Mouse (Mus musculus): ENCODE measurements around the gene Pate3. TPM values are rescaled to one million over a fixed set of nuclear protein-coding genes. Genes with fewer than 3 reads are reported as not detected.
"Not testable (repeated sequence)": the region's sequence is repeated elsewhere in the genome, so short reads cannot be mapped to it uniquely, and the experiment has no call there.

The Pate3 gene
- not detected for total RNA-seq (2021)
- long read RNA-seq, experiment 1: 0 reads
- long read RNA-seq, experiment 2: 0 reads

- no peak for DNase-seq
Observed at GRCm38 (mm10) chr9:35648102-35648501, at the start of gene Pate3. Pate3 (minus strand) TSS chr9:35648202.

- no peak for DNase-seq
Observed at GRCm38 (mm10) chr9:35691924-35692323, 43.9 kb upstream of the Pate3 start.

- DNase-seq: no peak
Observed at GRCm38 (mm10) chr9:35687013-35687412, 39.0 kb upstream of the Pate3 start, which contains the start of gene Pate1. Pate1 (minus strand) TSS chr9:35687390.

GRCm38 (mm10) chr9:35673557-35673956 lies 25.6 kb upstream of the Pate3 start:
- no peak for DNase-seq

- no peak for DNase-seq
Observed at GRCm38 (mm10) chr9:35632981-35633380, 15.0 kb downstream of the Pate3 start.

- DNase-seq: not testable (repeated sequence)
Observed at GRCm38 (mm10) chr9:35616784-35617183, 31.2 kb downstream of the Pate3 start.

GRCm38 (mm10) chr9:35614005-35614404 lies 34.0 kb downstream of the Pate3 start:
- no peak for DNase-seq

GRCm38 (mm10) chr9:35611841-35612240 lies 36.2 kb downstream of the Pate3 start, which contains the start of gene Pate4:
Pate4 (minus strand) TSS chr9:35611941.
- no peak for DNase-seq

GRCm38 (mm10) chr9:35607647-35608405 lies 40.2 kb downstream of the Pate3 start:
- DNase-seq: no peak

Other genes with a start within 250 kb of the Pate3 start
- gene Cdon, start 227.1 kb downstream of the Pate3 start, total RNA-seq (2021): 10 to 100 TPM; 13.5 to 16.7 TPM
- gene Gm1113, start 129.9 kb downstream of the Pate3 start, total RNA-seq (2021): not detected
- not detected for gene Ddx25, start 89.7 kb downstream of the Pate3 start, total RNA-seq (2021)
- 1 to 10 TPM; 7.0 to 9.2 TPM for gene Pus3, start 89.6 kb downstream of the Pate3 start, total RNA-seq (2021)
- gene Pate2, start 77.9 kb downstream of the Pate3 start, total RNA-seq (2021): not detected
- gene Hyls1, start 77.8 kb downstream of the Pate3 start, total RNA-seq (2021): 1 to 10 TPM; 1.0 to 1.1 TPM
- gene Pate4, start 36.3 kb downstream of the Pate3 start, total RNA-seq (2021): not detected
- not detected for gene Pate1, start 39.2 kb upstream of the Pate3 start, total RNA-seq (2021)
- not detected for gene Gm17677, start 92.8 kb upstream of the Pate3 start, total RNA-seq (2021)
- gene Gm17727, start 129.9 kb upstream of the Pate3 start, total RNA-seq (2021): not detected
- not detected for gene Gm27235, start 141.9 kb upstream of the Pate3 start, total RNA-seq (2021)
- not detected for gene D730048I06Rik, start 141.9 kb upstream of the Pate3 start, total RNA-seq (2021)
- not detected for gene 9230110F15Rik, start 195.9 kb upstream of the Pate3 start, total RNA-seq (2021)